Mouse (Mus musculus) stomach, embryonic 16.5 days (tissue): ENCODE measurements around the gene Maml3. TPM values are rescaled to one million over a fixed set of nuclear protein-coding genes. Genes with fewer than 3 reads are reported as not detected.
A peak's percentile ranks its signal among the peaks of the same experiment; 100 is the strongest.

Source experiments
- ATAC-seq: fragments of 200-750 bp; cut with Nextera tagmentation; 2 replicates; pipeline ENCODE4 v1.8.0; 2017; ENCODE audit warnings: moderate number of reproducible peaks, moderate TSS enrichment; ENCODE audit not compliant: insufficient read depth, low FRiP score
- H3K27ac ChIP-seq: fragments of 300-500 bp; sonication (generic); 2 replicates; pipeline ENCODE4 v1.5.1; 2014; ENCODE audit warnings: low read length
- H3K27me3 ChIP-seq: fragments of 300-500 bp; sonication (generic); 2 replicates; pipeline ENCODE4 v1.6.1; 2014; ENCODE audit warnings: low read length, control low read depth, mixed read lengths; ENCODE audit not compliant: control insufficient read depth, insufficient read depth
- H3K36me3 ChIP-seq: fragments of 300-500 bp; sonication (generic); 2 replicates; pipeline ENCODE4 v1.6.1; 2014; ENCODE audit warnings: low read length; ENCODE audit not compliant: control insufficient read depth, insufficient read depth
- H3K4me1 ChIP-seq: fragments of 300-500 bp; sonication (generic); 2 replicates; pipeline ENCODE4 v1.6.1; 2014; ENCODE audit warnings: low read length, control low read depth, mixed read lengths; ENCODE audit not compliant: control insufficient read depth, insufficient read depth
- H3K4me2 ChIP-seq: fragments of 300-500 bp; sonication (generic); 2 replicates; pipeline ENCODE4 v1.6.1; 2014; ENCODE audit warnings: low read depth, low read length, mixed read lengths
- H3K4me3 ChIP-seq: fragments of 300-500 bp; sonication (generic); replicated peaks from 2 replicates; pipeline ENCODE4 v1.5.1; 2014; ENCODE audit warnings: mild to moderate bottlenecking, low read length
- H3K9ac ChIP-seq: fragments of 300-500 bp; sonication (generic); 2 replicates; pipeline ENCODE4 v1.6.1; 2014; ENCODE audit warnings: low read length
- H3K9me3 ChIP-seq: fragments of 300-500 bp; sonication (generic); replicated peaks from 2 replicates; pipeline ENCODE4 v1.6.1; 2016; ENCODE audit warnings: low read length, control low read depth; ENCODE audit not compliant: control insufficient read depth
- WGBS: fragments of 180-500 bp; shearing (Covaris S2); extraction: QIAGEN DNeasy Blood & Tissue Kit; methylation state at CpG from one replicate; pipeline ENCODE4 v1.1.7; 2014; 5-methylcytosine and 5-hydroxymethylcytosine counted together
- polyA plus RNA-seq: library from polyadenylated mRNA; unstranded; fragments of >200 nt; fragmentation: Nextera tagmentation; extraction: Ambion mirVana; gene quantifications from 2 replicates; pipeline ENCODE4 v1.2.1, GENCODE M21; 2015

The Maml3 gene
- polyA plus RNA-seq, 1 experiment from 2014 or later, result 5.0 TPM

GRCm38 (mm10) chr3:51810731-51811130, 294.1 kb downstream of the Maml3 start:
- Histone ChIP-seq H3K9ac (no peak overlapping the region), H3K36me3 (no peaks in the 10 kb centered on the region), H3K4me1 (0 out of 2 replicates have a peak, but pooled peaks cover 4% of the 10 kb centered on the region), H3K9me3 (no peaks in the 10 kb centered on the region), H3K27ac (no peak overlapping the region), H3K4me2 (no peak overlapping the region), H3K4me3 (no peak overlapping the region), H3K27me3 (no peaks in the 10 kb centered on the region)
- ATAC-seq, result no peak; the same call in 1 of the 2 replicates
- 68% methylated on average over 7 of the region's 7 CpGs for WGBS

- no peaks in the 10 kb centered on the region for H3K36me3 ChIP-seq
These were observed 295.1 kb downstream of the Maml3 start for GRCm38 (mm10) chr3:51809822-51810221.

GRCm38 (mm10) chr3:51807981-51808870, 296.6 kb downstream of the Maml3 start:
- no peak for ATAC-seq
- Histone ChIP-seq H3K4me1 (0 out of 2 replicates have a peak, but pooled peaks cover 4% of the 10 kb centered on the region), H3K36me3 (no peaks in the 10 kb centered on the region), H3K9ac (no peak overlapping the region), H3K27me3 (no peaks in the 10 kb centered on the region), H3K9me3 (no peaks in the 10 kb centered on the region), H3K27ac (no peak overlapping the region), H3K4me2 (no peak overlapping the region), H3K4me3 (no peak overlapping the region)
- WGBS, result 81% methylated on average over 16 of the region's 16 CpGs

More at GRCm38 (mm10) chr3:51809822-51810221, 295.1 kb downstream of the Maml3 start:
- no peak for ATAC-seq
- Histone ChIP-seq H3K9ac (no peak overlapping the region), H3K4me1 (0 out of 2 replicates have a peak, but pooled peaks cover 4% of the 10 kb centered on the region), H3K4me2 (no peak overlapping the region), H3K9me3 (no peaks in the 10 kb centered on the region), H3K27ac (no peak overlapping the region), H3K4me3 (no peak overlapping the region), H3K27me3 (no peaks in the 10 kb centered on the region)
- WGBS, result 59% methylated on average over 7 of the region's 7 CpGs

- Histone ChIP-seq H3K27ac (no peak overlapping the region), H3K36me3 (no peaks in the 10 kb centered on the region), H3K4me1 (0 out of 2 replicates have a peak, but pooled peaks cover 4% of the 10 kb centered on the region), H3K27me3 (no peaks in the 10 kb centered on the region), H3K9me3 (no peaks in the 10 kb centered on the region), H3K4me2 (no peak overlapping the region), H3K9ac (no peak overlapping the region), H3K4me3 (no peak overlapping the region)
- 45% methylated on average over 13 of the region's 13 CpGs for WGBS
- no peak for ATAC-seq
These were observed 299.2 kb downstream of the Maml3 start for GRCm38 (mm10) chr3:51805488-51806318.

GRCm38 (mm10) chr3:51803903-51804302, 301.0 kb downstream of the Maml3 start:
- H3K4me2 ChIP-seq, result no peak overlapping the region
- H3K4me3 ChIP-seq, result no peak overlapping the region
- H3K27ac ChIP-seq, result no peak overlapping the region
- WGBS, result 67% methylated on average over 6 of the region's 6 CpGs
- H3K9me3 ChIP-seq, result no peaks in the 10 kb centered on the region
- H3K36me3 ChIP-seq, result no peaks in the 10 kb centered on the region
- H3K9ac ChIP-seq, result no peak overlapping the region
- no peak for ATAC-seq
- H3K27me3 ChIP-seq, result no peaks in the 10 kb centered on the region
- H3K4me1 ChIP-seq, result no peaks in the 10 kb centered on the region; the same call in 1 of the 2 replicates

GRCm38 (mm10) chr3:51799650-51800049, 305.2 kb downstream of the Maml3 start:
- Histone ChIP-seq H3K27me3 (no peaks in the 10 kb centered on the region), H3K36me3 (no peaks in the 10 kb centered on the region), H3K9ac (no peak overlapping the region), H3K4me3 (no peak overlapping the region), H3K27ac (no peak overlapping the region), H3K4me2 (no peak overlapping the region), H3K4me1 (peaks cover 7% of the 10 kb centered on the region), H3K9me3 (no peaks in the 10 kb centered on the region)
- WGBS, result 88% methylated on average over 9 of the region's 9 CpGs
- ATAC-seq, result no peak

GRCm38 (mm10) chr3:51796838-51797237, 308.0 kb downstream of the Maml3 start:
- Histone ChIP-seq H3K27ac (no peak overlapping the region), H3K36me3 (no peaks in the 10 kb centered on the region), H3K4me2 (peak overlapping the region; percentile 22; the same call in 1 of the 2 replicates), H3K27me3 (no peaks in the 10 kb centered on the region), H3K4me1 (peaks cover 7% of the 10 kb centered on the region), H3K9ac (no peak overlapping the region), H3K4me3 (0 out of 2 replicates have a peak overlapping the region, but pooled peaks have one; percentile 24), H3K9me3 (no peaks in the 10 kb centered on the region)
- WGBS, result 48% methylated on average over 6 of the region's 6 CpGs
- ATAC-seq, result no peak

- peaks cover 11% of the 10 kb centered on the region for H3K4me1 ChIP-seq
- no peaks in the 10 kb centered on the region for H3K27me3 ChIP-seq
- no peak overlapping the region for H3K27ac ChIP-seq
- no peaks in the 10 kb centered on the region for H3K36me3 ChIP-seq
- peak overlapping the region; percentile 22; the same call in 1 of the 2 replicates for H3K4me2 ChIP-seq
- 75% methylated on average over 12 of the region's 12 CpGs for WGBS
- ATAC-seq, result no peak
- no peak overlapping the region; the same call in 1 of the 2 replicates for H3K9ac ChIP-seq
- peak overlapping the region; percentile 24 for H3K4me3 ChIP-seq
- no peaks in the 10 kb centered on the region for H3K9me3 ChIP-seq
These were observed 308.6 kb downstream of the Maml3 start for GRCm38 (mm10) chr3:51796219-51796828.
